In the genomic region with DNA sequence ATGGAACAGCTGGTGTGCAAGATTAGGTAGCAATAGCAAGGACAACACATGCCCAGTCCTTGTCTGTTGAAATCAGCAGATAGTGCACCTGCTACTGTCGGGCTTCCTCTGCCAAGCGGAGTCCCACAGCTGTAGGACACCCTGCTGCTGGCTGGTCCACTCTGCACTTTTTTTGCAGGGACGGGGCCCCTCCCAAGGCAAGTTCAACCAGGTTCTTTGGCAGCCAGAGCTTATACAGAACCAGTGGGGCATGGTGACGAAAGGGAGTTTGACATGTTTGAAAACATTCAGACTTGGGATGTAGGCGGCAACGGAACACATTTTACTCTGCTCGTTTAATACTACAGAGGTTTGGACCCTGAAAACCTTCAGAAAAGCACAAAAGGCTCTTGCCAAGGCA, we compare ENCODE assay signal across 13 mouse cellular contexts.
DNase-seq lines count a peak whose midpoint lies in the region; ATAC-seq and TF ChIP-seq lines count a peak whose summit lies in the region.
"Had no signal": no experiment of that assay in that cellular context is flagged by ENCODE, and none has a peak within 500 bp of the region (broad histone marks: within the 10 kb centered on the region; RNA-seq: fewer than 3 reads in every experiment).

No protein-coding gene starts in this region.

- H3K27ac ChIP-seq in forebrain, embryonic 12.5 days, result no peak overlapping the region
- H3K27ac ChIP-seq in forebrain, embryonic 16.5 days (ENCODE audit: low read length), result no peak overlapping the region
- no peak overlapping the region for H3K27ac ChIP-seq in liver, embryonic 11.5 days (ENCODE audit: low read depth, low read length)

- DNase-seq in lung, postnatal 10 days, result peak; percentile 2
- no peak for DNase-seq in lung, adult 2 months
- DNase-seq in liver, embryonic 11.5 days (ENCODE audit: low spot score), result no peak
- DNase-seq in retina, postnatal 1 day, result peak; percentile 62
- DNase-seq in thymus, postnatal 4 days, result no peak
- DNase-seq: adrenal gland, postnatal 10 days; B cell, adult 2 months; cerebellum, postnatal 36 days; heart, adult 18-20 months; lung, embryonic 14.5 days; thymus, postnatal 36 days had no signal

- WGBS in forebrain, embryonic 12.5 days, result 34% methylated on average over 7 of the region's 7 CpGs
- WGBS in forebrain, embryonic 16.5 days, result 12% methylated on average over 7 of the region's 7 CpGs
- 50% methylated on average over 7 of the region's 7 CpGs for WGBS in lung, adult 2 months
- 63% methylated on average over 7 of the region's 7 CpGs for WGBS in liver, embryonic 11.5 days

- H3K4me1 ChIP-seq in forebrain, embryonic 12.5 days, result no peaks in the 10 kb centered on the region
- H3K4me1 ChIP-seq in forebrain, embryonic 16.5 days (replicated peaks; ENCODE audit: control insufficient read depth, insufficient read depth, low read length), result no peaks in the 10 kb centered on the region
- no peaks in the 10 kb centered on the region for H3K4me1 ChIP-seq in lung, adult 2 months (ENCODE audit: control insufficient read depth, insufficient read depth, low read length)
- H3K4me1 ChIP-seq in liver, embryonic 11.5 days (replicated peaks; ENCODE audit: control insufficient read depth, insufficient read depth, low read length), result no peaks in the 10 kb centered on the region; the same call in 1 of the 2 replicates

- ATAC-seq in forebrain, embryonic 12.5 days (ENCODE audit: low FRiP score), result peak; percentile 30; the same call in 1 of the 2 replicates
- ATAC-seq in forebrain, embryonic 16.5 days, result no peak
- peak; percentile 74 for ATAC-seq in liver, embryonic 11.5 days (replicated peaks; ENCODE audit: low FRiP score)

- no peak overlapping the region for H3K9ac ChIP-seq in forebrain, embryonic 12.5 days
- H3K9ac ChIP-seq in forebrain, embryonic 16.5 days (replicated peaks; ENCODE audit: low read depth, low read length), result no peak overlapping the region
- H3K9ac ChIP-seq in liver, embryonic 11.5 days (ENCODE audit: low read depth, low read length), result no peak overlapping the region
- H3K9ac ChIP-seq: lung, embryonic 14.5 days had no signal

- no peak for TF ChIP-seq POLR2A in lung, adult 2 months (IDR thresholded peaks at IDR 0.05; ENCODE audit: borderline replicate concordance, extremely low read depth, low read depth, low read length)

- TF ChIP-seq CTCF in lung, adult 2 months (IDR thresholded peaks at IDR 0.05; ENCODE audit: insufficient read depth, low read length), result no peak

- no peaks in the 10 kb centered on the region for H3K9me3 ChIP-seq in forebrain, embryonic 12.5 days
- H3K9me3 ChIP-seq in forebrain, embryonic 16.5 days (ENCODE audit: control insufficient read depth, low read length), result no peaks in the 10 kb centered on the region
- no peaks in the 10 kb centered on the region for H3K9me3 ChIP-seq in liver, embryonic 11.5 days (ENCODE audit: control insufficient read depth, low read length)

- no peaks in the 10 kb centered on the region for H3K36me3 ChIP-seq in forebrain, embryonic 12.5 days (replicated peaks)
- no peaks in the 10 kb centered on the region for H3K36me3 ChIP-seq in forebrain, embryonic 16.5 days (ENCODE audit: control insufficient read depth, insufficient read depth)
- no peaks in the 10 kb centered on the region for H3K36me3 ChIP-seq in liver, embryonic 11.5 days (ENCODE audit: control insufficient read depth, insufficient read depth, low read length)

- no peak overlapping the region for H3K4me2 ChIP-seq in forebrain, embryonic 12.5 days
- no peak overlapping the region for H3K4me2 ChIP-seq in forebrain, embryonic 16.5 days (ENCODE audit: low read length)
- H3K4me2 ChIP-seq in liver, embryonic 11.5 days, result no peak overlapping the region
- H3K4me2 ChIP-seq: lung, embryonic 14.5 days had no signal

- H3K27me3 ChIP-seq in forebrain, embryonic 12.5 days, result 0 out of 2 replicates have a peak, but pooled peaks cover 3% of the 10 kb centered on the region
- no peaks in the 10 kb centered on the region; the same call in 1 of the 2 replicates for H3K27me3 ChIP-seq in forebrain, embryonic 16.5 days (replicated peaks; ENCODE audit: control insufficient read depth, insufficient read depth, low read length)
- no peaks in the 10 kb centered on the region for H3K27me3 ChIP-seq in liver, embryonic 11.5 days (replicated peaks; ENCODE audit: control insufficient read depth, insufficient read depth, low read length)

- no peak overlapping the region for H3K4me3 ChIP-seq in forebrain, embryonic 12.5 days (replicated peaks)
- H3K4me3 ChIP-seq in forebrain, embryonic 16.5 days (replicated peaks; ENCODE audit: low read length), result no peak overlapping the region
- no peak overlapping the region for H3K4me3 ChIP-seq in lung, adult 2 months (replicated peaks; ENCODE audit: extremely low read depth, low read depth, low read length)
- no peak overlapping the region for H3K4me3 ChIP-seq in liver, embryonic 11.5 days (ENCODE audit: low read depth, low read length)

Comparison
In these comparisons a context has a peak if more than half of its experiments do, and no peak if none do; other contexts are left out.
1. DNase-seq: peak in lung, postnatal 10 days (single experiment) and retina, postnatal 1 day (single experiment); none in lung, adult 2 months (single experiment), liver, embryonic 11.5 days (single experiment) and thymus, postnatal 4 days (single experiment).